Mouse (Mus musculus) liver, embryonic 14.5 days (tissue): ENCODE data around the gene Plxna4. TPM values are rescaled to one million over a fixed set of nuclear protein-coding genes. Genes with fewer than 3 reads are reported as not detected.

Source experiments
- ATAC-seq: fragments of 200-750 bp; cut with Nextera tagmentation; 2 replicates; pipeline ENCODE4 v1.8.0; 2017; ENCODE audit warnings: moderate number of reproducible peaks, mild to moderate bottlenecking, moderate library complexity; ENCODE audit not compliant: insufficient read depth
- DNase-seq, 3 experiments: peaks; one replicate each; pipeline ENCODE4 v3.0.0-alpha.2; 2012 to 2013; ENCODE audit warnings: low read depth in 3 of 3, low spot score in 3 of 3
- H3K27ac ChIP-seq: fragments of 300-500 bp; sonication (generic); 2 replicates; pipeline ENCODE4 v1.5.1; 2014; ENCODE audit warnings: moderate library complexity, mild to moderate bottlenecking, control low read depth, inconsistent platforms
- H3K27me3 ChIP-seq: fragments of 300-500 bp; sonication (generic); 2 replicates; pipeline ENCODE4 v1.6.1; 2014; ENCODE audit warnings: mild to moderate bottlenecking, low read length, moderate library complexity; ENCODE audit not compliant: control insufficient read depth, insufficient read depth
- H3K36me3 ChIP-seq: fragments of 300-500 bp; sonication (generic); replicated peaks from 2 replicates; pipeline ENCODE4 v1.6.1; 2014; ENCODE audit warnings: low read depth; ENCODE audit not compliant: control insufficient read depth, insufficient read depth
- H3K4me1 ChIP-seq, 2 experiments: fragments of 200-500 bp in 1 of 2; fragments of 300-500 bp in 1 of 2; sonication (generic) in 1 of 2; replicated peaks; 2 replicates each; pipeline ENCODE4 v1.6.1; 2012 to 2014; ENCODE audit warnings: antibody characterized with exemption in 1 of 2, inconsistent platforms in 1 of 2, low read length in 1 of 2; ENCODE audit not compliant: control insufficient read depth in 2 of 2, insufficient read depth in 2 of 2
- H3K4me2 ChIP-seq: fragments of 300-500 bp; sonication (generic); 2 replicates; pipeline ENCODE4 v1.6.1; 2014; ENCODE audit warnings: low read depth, mild to moderate bottlenecking, control low read depth, moderate library complexity
- H3K4me3 ChIP-seq, 2 experiments: fragments of 200-500 bp in 1 of 2; fragments of 300-500 bp in 1 of 2; sonication (generic) in 1 of 2; 2 replicates each; pipeline ENCODE4 v1.5.1; 2012 to 2014; ENCODE audit warnings: low read depth in 2 of 2, low read length in 2 of 2, mild to moderate bottlenecking in 2 of 2, control low read depth in 1 of 2, inconsistent platforms in 1 of 2, moderate library complexity in 1 of 2; ENCODE audit not compliant: insufficient read depth in 1 of 2
- H3K9ac ChIP-seq: fragments of 300-500 bp; sonication (generic); replicated peaks from 2 replicates; pipeline ENCODE4 v1.6.1; 2014; ENCODE audit warnings: mild to moderate bottlenecking, control low read depth, moderate library complexity
- H3K9me3 ChIP-seq: fragments of 300-500 bp; sonication (generic); 2 replicates; pipeline ENCODE4 v1.6.1; 2016; ENCODE audit warnings: low read length, mixed read lengths; ENCODE audit not compliant: control insufficient read depth
- CTCF ChIP-seq: IDR thresholded peaks from 2 replicates; pipeline ENCODE4 v1.5.1; 2016; ENCODE audit warnings: antibody characterized with exemption, low read depth, control low read depth
- EP300 ChIP-seq: IDR thresholded peaks from 2 replicates; pipeline ENCODE4 v1.6.1; 2016; ENCODE audit warnings: antibody characterized with exemption, low read depth
- WGBS: fragments of 180-500 bp; shearing (Covaris S2); extraction: QIAGEN DNeasy Blood & Tissue Kit; methylation state at CpG from one replicate; pipeline ENCODE4 v1.1.7; 2014; ENCODE audit not compliant: insufficient replicate concordance; 5-methylcytosine and 5-hydroxymethylcytosine counted together
- polyA plus RNA-seq, 2 experiments: library from polyadenylated mRNA; depleted of rRNA in 1 of 2; stranded (reverse) in 1 of 2; unstranded in 1 of 2; fragments of >200 nt; fragmentation: Nextera tagmentation in 1 of 2; extraction: Ambion mirVana in 1 of 2; gene quantifications; 2 replicates each; pipeline versions ENCODE4 v1.2.1 to v1.2.3; 2012 to 2014

Gene Plxna4
- polyA plus RNA-seq, 2 experiments: 0.17 to 0.25 TPM

DNA sequence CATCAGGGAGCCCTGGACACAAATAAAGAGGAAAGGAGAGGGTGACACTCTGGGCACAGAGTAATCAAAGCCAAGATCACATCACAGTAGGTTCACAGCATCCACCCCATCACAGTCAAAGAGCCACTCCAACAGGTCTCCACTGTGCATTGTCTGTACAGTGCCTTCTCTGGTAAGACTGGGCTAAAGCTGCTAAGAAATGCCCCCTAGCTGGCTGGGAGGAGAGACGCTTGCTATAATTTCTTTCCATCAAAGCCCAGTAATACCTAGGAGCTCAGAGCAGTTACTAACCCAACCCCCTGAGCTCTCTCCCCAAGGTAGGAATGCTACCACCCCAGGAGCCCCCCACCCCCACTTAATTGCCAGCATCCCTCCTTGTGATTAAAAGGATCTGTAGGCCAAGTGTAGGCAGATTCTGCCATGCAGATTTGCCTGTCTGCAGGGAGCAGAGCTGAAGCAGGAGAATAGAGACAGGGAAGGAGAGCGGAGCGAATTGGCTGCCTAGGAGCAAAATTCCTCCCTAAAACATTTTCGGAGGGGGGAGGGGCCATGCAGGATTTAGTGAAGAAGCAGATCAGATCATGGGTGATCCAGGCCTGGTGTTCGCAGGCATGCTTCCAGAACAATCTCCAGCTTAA, 3.6 kb downstream of the Plxna4 start:
- H3K4me2 ChIP-seq: no peak overlapping the region
- WGBS: 49% methylated on average over 5 of the region's 5 CpGs
- no peaks in the 10 kb centered on the region for H3K9me3 ChIP-seq
- no peaks in the 10 kb centered on the region for H3K36me3 ChIP-seq
- DNase-seq (no peak), ATAC-seq (no peak)
- H3K9ac ChIP-seq: no peak overlapping the region
- H3K4me1 ChIP-seq: no peaks in the 10 kb centered on the region
- peaks cover 55% of the 10 kb centered on the region for H3K27me3 ChIP-seq
- no peak overlapping the region for H3K4me3 ChIP-seq
- H3K27ac ChIP-seq: no peak overlapping the region
- no peak for TF ChIP-seq EP300
- no peak for TF ChIP-seq CTCF

GRCm38 (mm10) chr6:32583582-32583981, 4.4 kb downstream of the Plxna4 start:
- DNase-seq (no peak), ATAC-seq (no peak)
- Histone ChIP-seq H3K9me3 (no peaks in the 10 kb centered on the region), H3K27ac (no peak overlapping the region), H3K36me3 (no peaks in the 10 kb centered on the region), H3K4me1 (no peaks in the 10 kb centered on the region), H3K4me2 (no peak overlapping the region), H3K9ac (no peak overlapping the region), H3K4me3 (no peak overlapping the region), H3K27me3 (peaks cover 47% of the 10 kb centered on the region)
- 23% methylated on average over 3 of the region's 3 CpGs for WGBS
- TF ChIP-seq CTCF: no peak
- no peak for TF ChIP-seq EP300

- no peak for DNase-seq
- Histone ChIP-seq H3K36me3 (no peaks in the 10 kb centered on the region), H3K27me3 (no peaks in the 10 kb centered on the region), H3K9me3 (no peaks in the 10 kb centered on the region), H3K4me3 (no peak overlapping the region), H3K4me1 (no peaks in the 10 kb centered on the region), H3K9ac (no peak overlapping the region), H3K27ac (no peak overlapping the region), H3K4me2 (no peak overlapping the region)
- ATAC-seq: no peak
- TF ChIP-seq CTCF (no peak), EP300 (no peak)
- 63% methylated on average over 5 of the region's 5 CpGs for WGBS
Observed at GRCm38 (mm10) chr6:32571485-32571884, 16.5 kb downstream of the Plxna4 start.

DNA sequence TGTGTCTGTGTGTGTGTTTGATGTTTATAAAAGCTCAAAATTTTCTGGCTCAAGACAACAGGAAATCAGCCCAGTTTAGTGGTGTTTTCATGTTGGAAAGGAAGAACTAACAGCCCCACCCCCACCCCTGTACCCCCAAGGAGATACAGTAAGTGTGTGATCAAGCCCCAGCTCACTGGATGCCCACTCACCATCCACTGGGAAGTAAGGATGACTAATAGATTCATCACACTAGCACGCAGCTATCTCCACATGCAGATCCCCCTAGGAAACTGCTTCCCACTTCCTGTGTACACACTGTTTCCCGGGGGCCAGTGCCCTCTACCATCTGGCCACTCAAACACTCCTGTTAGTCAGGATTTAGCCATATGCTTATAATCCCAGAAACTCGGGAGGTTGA, 17.5 kb downstream of the Plxna4 start:
- Histone ChIP-seq H3K9me3 (no peaks in the 10 kb centered on the region), H3K27me3 (no peaks in the 10 kb centered on the region), H3K4me3 (no peak overlapping the region), H3K36me3 (no peaks in the 10 kb centered on the region), H3K4me1 (no peaks in the 10 kb centered on the region), H3K9ac (no peak overlapping the region), H3K4me2 (no peak overlapping the region), H3K27ac (no peak overlapping the region)
- 13% methylated on average over 3 of the region's 3 CpGs for WGBS
- ATAC-seq (no peak), DNase-seq (no peak)
- TF ChIP-seq CTCF (no peak), EP300 (no peak)

DNA sequence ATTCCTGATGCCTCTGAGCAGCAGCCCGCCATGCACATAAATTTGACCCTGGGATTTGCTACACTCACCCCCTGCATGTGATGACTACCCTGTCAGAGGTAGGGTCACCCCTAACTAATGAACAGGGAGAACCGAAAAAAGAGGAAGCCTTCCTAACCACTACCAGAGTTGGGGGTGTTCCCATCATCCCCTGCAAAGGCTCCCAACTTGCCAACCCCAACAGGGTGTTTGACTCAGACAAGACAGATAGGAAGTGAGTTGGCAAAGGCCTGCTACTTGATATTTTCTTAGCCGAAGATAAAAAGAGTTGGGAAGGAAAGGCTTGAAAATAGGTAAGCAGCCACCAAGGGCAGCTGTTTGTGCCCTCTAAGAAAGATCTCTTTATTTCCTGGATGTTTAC, 18.1 kb downstream of the Plxna4 start:
- ATAC-seq: no peak
- Histone ChIP-seq H3K27ac (no peak overlapping the region), H3K4me1 (no peaks in the 10 kb centered on the region), H3K36me3 (no peaks in the 10 kb centered on the region), H3K4me2 (no peak overlapping the region), H3K27me3 (no peaks in the 10 kb centered on the region), H3K9me3 (no peaks in the 10 kb centered on the region), H3K9ac (no peak overlapping the region), H3K4me3 (no peak overlapping the region)
- TF ChIP-seq EP300: no peak
- 21% methylated on average over 3 of the region's 3 CpGs for WGBS
- no peak for DNase-seq
